Mouse (Mus musculus): ENCODE measurements around the gene Mcfd2. TPM values are rescaled to one million over a fixed set of nuclear protein-coding genes. Genes with fewer than 3 reads are reported as not detected.

Mcfd2 gene
- polyA plus RNA-seq, 1 experiment from 2014 or later: 70.8 TPM

DNA sequence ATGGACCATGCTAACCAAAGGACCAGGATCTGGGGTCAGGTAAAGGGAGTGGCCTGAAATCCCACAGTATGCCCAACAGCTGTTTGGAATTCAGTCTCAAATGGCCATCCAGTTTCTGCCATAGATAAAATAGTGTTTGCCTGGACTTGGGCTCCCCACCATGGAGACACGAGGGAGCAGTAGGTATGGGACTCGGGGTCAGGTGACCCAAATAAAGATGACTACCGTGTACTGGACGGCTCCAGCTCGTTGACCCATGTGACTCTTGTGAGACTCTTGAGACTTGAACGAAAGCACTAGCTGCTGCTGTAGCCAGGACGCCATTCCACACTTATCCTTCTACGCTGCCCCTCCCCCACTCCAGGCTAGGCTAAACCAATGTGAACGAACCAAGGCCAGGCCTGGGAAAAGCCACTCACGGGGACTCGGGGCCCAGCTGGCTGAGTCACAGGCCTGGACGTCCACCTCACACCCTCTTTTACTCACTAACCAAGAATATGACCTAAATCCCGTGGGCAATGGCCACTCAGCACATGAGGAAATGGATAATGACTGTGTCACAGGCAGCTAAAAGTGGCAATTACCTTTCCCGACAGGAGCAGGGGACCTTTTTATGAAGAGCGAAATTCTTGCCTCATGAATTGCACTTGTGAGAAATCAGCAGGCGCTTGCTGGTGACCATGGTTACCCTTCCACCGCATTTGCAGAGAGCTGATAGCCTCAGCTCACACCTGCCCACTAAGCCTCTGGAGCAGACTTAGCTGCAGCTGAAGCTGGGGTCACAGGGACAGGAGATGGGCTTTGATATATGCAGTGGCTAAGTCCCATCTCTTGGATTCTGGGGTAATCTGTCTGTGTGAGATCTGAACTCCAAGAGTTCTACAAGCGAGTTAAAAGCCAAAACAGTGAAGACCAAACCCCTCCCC, 28.7 kb downstream of the Mcfd2 start:
- Histone ChIP-seq H3K27ac (ENCODE audit: poor library complexity, severe bottlenecking) (no peak overlapping the region), H3K4me3 (no peak overlapping the region), H3K9me3 (replicated peaks) (peaks cover 9% of the 10 kb centered on the region; the same call in 1 of the 2 replicates), H3K9ac (no peak overlapping the region), H3K36me3 (no peaks in the 10 kb centered on the region), H3K27me3 (replicated peaks) (no peaks in the 10 kb centered on the region), H3K4me1 (replicated peaks) (peaks cover 11% of the 10 kb centered on the region), H3K4me2 (peak overlapping the region; percentile 25)
- ATAC-seq (ENCODE audit: insufficient number of reproducible peaks, low FRiP score): peak; percentile 49; the same call in 1 of the 2 replicates
- WGBS: 37% methylated on average over 18 of the region's 18 CpGs

DNA sequence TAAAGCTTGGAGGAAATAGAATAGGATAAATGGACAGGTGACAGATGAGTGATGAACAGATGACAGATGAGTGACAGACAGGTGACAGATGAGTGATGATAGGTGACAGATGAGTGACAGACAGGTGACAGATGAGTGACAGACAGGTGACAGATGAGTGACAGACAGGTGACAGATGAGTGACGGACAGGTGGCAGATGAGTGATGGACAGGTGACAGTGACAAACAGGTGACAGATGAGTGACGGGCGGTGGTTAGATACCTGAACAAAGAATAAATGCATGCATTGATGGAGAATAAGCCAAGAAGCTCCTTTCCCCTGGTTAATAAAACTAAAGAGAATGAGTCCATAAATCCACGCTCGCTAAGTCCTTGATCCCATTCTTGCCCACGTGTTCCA, 30.7 kb downstream of the Mcfd2 start:
- Histone ChIP-seq H3K4me1 (replicated peaks) (peaks cover 11% of the 10 kb centered on the region), H3K4me3 (no peak overlapping the region), H3K9ac (no peak overlapping the region), H3K27me3 (replicated peaks) (no peaks in the 10 kb centered on the region), H3K9me3 (replicated peaks) (0 out of 2 replicates have a peak, but pooled peaks cover 2% of the 10 kb centered on the region), H3K36me3 (no peaks in the 10 kb centered on the region), H3K4me2 (no peak overlapping the region), H3K27ac (ENCODE audit: poor library complexity, severe bottlenecking) (no peak overlapping the region)
- WGBS: 93% methylated on average over 6 of the region's 6 CpGs
- ATAC-seq (ENCODE audit: insufficient number of reproducible peaks, low FRiP score): no peak

DNA sequence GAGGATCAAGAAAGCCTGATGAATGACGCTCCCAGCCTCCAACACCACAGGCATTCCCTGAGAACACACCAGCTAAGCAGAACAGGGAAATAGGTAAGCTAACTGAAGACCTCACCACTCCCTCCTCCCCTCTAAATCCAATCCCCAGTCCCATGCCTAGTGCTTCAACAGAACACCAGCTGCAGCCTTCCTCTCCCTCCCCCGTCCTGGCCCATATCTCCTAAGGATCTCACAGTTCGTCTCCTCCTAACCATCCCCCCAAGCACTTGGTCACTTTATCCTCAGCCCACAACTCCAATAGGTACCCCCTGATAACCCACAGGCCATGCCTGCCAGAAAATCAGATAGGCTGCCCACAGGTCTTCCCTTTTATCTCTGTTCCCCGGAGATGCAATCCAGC, 37.9 kb downstream of the Mcfd2 start:
- H3K27me3 ChIP-seq (replicated peaks): no peaks in the 10 kb centered on the region
- no peak overlapping the region for H3K27ac ChIP-seq (ENCODE audit: poor library complexity, severe bottlenecking)
- H3K9ac ChIP-seq: no peak overlapping the region
- H3K4me1 ChIP-seq (replicated peaks): peaks cover 13% of the 10 kb centered on the region
- no peaks in the 10 kb centered on the region for H3K36me3 ChIP-seq
- no peak overlapping the region for H3K4me3 ChIP-seq
- WGBS: 42% methylated on average over 4 of the region's 4 CpGs
- H3K4me2 ChIP-seq: no peak overlapping the region
- no peak for ATAC-seq (ENCODE audit: insufficient number of reproducible peaks, low FRiP score)
- 0 out of 2 replicates have a peak, but pooled peaks cover 2% of the 10 kb centered on the region for H3K9me3 ChIP-seq (replicated peaks)

GRCm38 (mm10) chr17:87226079-87226640, 39.6 kb downstream of the Mcfd2 start:
- no peak for ATAC-seq (ENCODE audit: insufficient number of reproducible peaks, low FRiP score)
- Histone ChIP-seq H3K36me3 (no peaks in the 10 kb centered on the region), H3K9me3 (replicated peaks) (no peaks in the 10 kb centered on the region), H3K27me3 (replicated peaks) (no peaks in the 10 kb centered on the region), H3K27ac (ENCODE audit: poor library complexity, severe bottlenecking) (no peak overlapping the region), H3K4me2 (no peak overlapping the region), H3K9ac (no peak overlapping the region), H3K4me1 (replicated peaks) (peaks cover 13% of the 10 kb centered on the region), H3K4me3 (no peak overlapping the region)
- 33% methylated on average over 10 of the region's 10 CpGs for WGBS

DNA sequence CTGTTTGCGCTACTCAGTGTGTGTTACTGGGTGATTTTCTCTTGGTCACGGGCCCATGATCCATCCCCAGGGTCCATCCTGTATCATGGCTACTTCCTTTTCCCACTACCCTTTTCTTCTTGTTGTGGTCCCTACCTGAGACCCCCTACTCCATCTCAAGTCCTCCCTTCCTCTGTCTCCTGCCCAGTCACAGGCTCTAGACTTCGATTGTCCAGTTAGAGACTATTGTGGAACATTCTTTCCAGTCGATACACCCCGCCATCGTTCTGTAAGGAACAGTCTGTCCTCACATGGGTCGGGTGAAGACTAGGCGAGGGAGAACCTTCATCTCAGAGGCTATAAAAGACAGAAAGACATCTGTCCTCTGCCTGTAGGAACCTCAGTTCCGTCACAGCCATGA, 40.4 kb downstream of the Mcfd2 start:
- Histone ChIP-seq H3K36me3 (no peaks in the 10 kb centered on the region), H3K9ac (no peak overlapping the region), H3K9me3 (replicated peaks) (no peaks in the 10 kb centered on the region), H3K4me2 (no peak overlapping the region), H3K4me1 (replicated peaks) (peaks cover 13% of the 10 kb centered on the region), H3K27me3 (replicated peaks) (no peaks in the 10 kb centered on the region), H3K4me3 (no peak overlapping the region), H3K27ac (ENCODE audit: poor library complexity, severe bottlenecking) (no peak overlapping the region)
- ATAC-seq (ENCODE audit: insufficient number of reproducible peaks, low FRiP score): no peak
- WGBS: 88% methylated on average over 9 of the region's 9 CpGs

DNA sequence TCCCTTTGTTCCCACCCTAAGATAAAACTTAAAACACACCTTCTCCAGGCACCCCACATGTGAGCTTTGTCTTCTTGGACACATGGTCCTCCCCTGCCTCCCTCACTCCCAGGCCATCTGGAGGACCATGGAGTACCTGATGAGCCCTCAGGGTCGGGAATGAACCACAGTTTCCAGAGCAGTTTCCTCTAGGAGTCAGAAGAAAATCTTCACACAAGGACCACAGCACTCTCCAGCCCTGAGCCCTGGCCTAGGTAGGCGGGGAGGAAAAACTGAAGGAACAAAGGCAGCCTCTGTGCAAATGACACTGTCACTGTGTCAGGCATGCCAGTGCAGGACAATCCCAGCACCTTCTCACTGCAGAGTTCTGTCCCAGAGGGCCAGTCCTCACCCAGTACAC, 41.3 kb downstream of the Mcfd2 start:
- no peak overlapping the region for H3K27ac ChIP-seq (ENCODE audit: poor library complexity, severe bottlenecking)
- no peaks in the 10 kb centered on the region for H3K27me3 ChIP-seq (replicated peaks)
- no peak for ATAC-seq (ENCODE audit: insufficient number of reproducible peaks, low FRiP score)
- H3K4me2 ChIP-seq: no peak overlapping the region
- WGBS: 58% methylated on average over 2 of the region's 2 CpGs
- no peaks in the 10 kb centered on the region for H3K9me3 ChIP-seq (replicated peaks)
- no peak overlapping the region for H3K4me3 ChIP-seq
- H3K9ac ChIP-seq: no peak overlapping the region
- no peaks in the 10 kb centered on the region for H3K36me3 ChIP-seq
- H3K4me1 ChIP-seq (replicated peaks): peaks cover 13% of the 10 kb centered on the region

DNA sequence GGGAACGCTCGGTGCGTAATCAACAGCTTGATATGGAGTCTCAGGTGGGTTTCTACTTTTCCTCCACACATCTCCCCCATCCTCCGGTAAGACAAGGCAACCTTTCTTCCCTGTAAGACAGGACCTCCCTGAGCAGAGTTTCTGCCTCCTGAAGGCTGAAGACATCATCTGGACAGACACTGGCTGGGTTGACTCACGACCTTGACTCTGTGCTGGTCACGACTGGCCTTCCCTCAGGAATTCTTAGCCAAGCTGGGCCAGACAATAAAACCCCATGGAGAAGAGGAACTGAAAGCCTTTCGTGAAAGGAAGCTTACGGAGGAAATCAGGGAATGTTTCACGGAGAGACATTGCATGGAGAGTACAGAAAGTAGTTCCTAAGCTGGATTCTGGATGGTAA, 46.3 kb downstream of the Mcfd2 start:
- no peak overlapping the region for H3K9ac ChIP-seq
- WGBS: 77% methylated on average over 9 of the region's 9 CpGs
- ATAC-seq (ENCODE audit: insufficient number of reproducible peaks, low FRiP score): no peak

DNA sequence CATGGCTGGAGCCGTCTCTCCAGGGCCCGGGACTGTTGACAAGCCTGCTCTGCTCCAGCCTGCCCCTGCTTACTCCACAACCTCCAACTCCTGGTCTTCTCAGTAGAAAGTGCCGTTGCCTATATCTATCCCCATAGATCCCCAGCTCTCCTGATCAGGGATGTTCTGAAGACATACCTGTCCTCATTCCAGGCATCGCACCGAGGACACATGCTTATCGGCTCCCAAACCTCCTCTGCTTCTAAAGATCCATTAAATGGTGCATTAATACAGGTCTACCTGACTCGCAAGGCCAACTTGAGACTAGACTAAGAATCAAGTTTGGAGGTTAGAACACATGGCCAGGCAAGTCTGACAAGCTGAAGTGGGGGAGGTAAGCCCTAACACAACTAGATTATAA, 51.2 kb downstream of the Mcfd2 start:
- H3K4me2 ChIP-seq: no peak overlapping the region
- H3K27ac ChIP-seq (ENCODE audit: poor library complexity, severe bottlenecking): no peak overlapping the region
- H3K36me3 ChIP-seq: no peaks in the 10 kb centered on the region
- 85% methylated on average over 7 of the region's 7 CpGs for WGBS
- H3K4me1 ChIP-seq (replicated peaks): no peaks in the 10 kb centered on the region
- H3K9me3 ChIP-seq (replicated peaks): peaks cover 2% of the 10 kb centered on the region; the same call in 1 of the 2 replicates
- ATAC-seq (ENCODE audit: insufficient number of reproducible peaks, low FRiP score): no peak
- peaks cover 6% of the 10 kb centered on the region; the same call in 1 of the 2 replicates for H3K27me3 ChIP-seq (replicated peaks)
- H3K9ac ChIP-seq: no peak overlapping the region
- no peak overlapping the region for H3K4me3 ChIP-seq

More for the DNA sequence above, 46.3 kb downstream of the Mcfd2 start:
- H3K4me1 ChIP-seq (replicated peaks): no peaks in the 10 kb centered on the region
- peaks cover 6% of the 10 kb centered on the region; the same call in 1 of the 2 replicates for H3K27me3 ChIP-seq (replicated peaks)
- no peak overlapping the region for H3K4me3 ChIP-seq
- no peaks in the 10 kb centered on the region for H3K36me3 ChIP-seq
- H3K9me3 ChIP-seq (replicated peaks): no peaks in the 10 kb centered on the region
- no peak overlapping the region for H3K27ac ChIP-seq (ENCODE audit: poor library complexity, severe bottlenecking)
- H3K4me2 ChIP-seq: no peak overlapping the region

DNA sequence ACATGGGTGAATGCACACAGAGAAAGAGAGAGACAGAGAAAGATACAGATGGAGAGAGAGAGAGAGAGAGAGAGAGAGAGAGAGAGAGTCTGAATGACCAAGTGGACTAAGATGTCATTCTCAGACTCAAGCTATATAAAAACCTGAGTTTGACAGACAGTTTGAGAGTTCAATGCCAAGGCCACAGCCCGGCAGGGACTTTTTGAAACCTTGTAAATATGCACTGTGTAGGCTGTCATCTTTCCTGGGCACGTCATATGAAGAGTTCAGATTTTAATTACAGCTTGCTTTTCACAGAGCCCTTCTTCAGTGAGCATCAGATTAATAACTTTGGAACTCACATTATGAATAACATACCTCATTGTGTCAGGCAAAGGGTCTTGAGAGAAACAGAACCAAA, 55.2 kb downstream of the Mcfd2 start:
- H3K27me3 ChIP-seq (replicated peaks): no peaks in the 10 kb centered on the region
- peaks cover 5% of the 10 kb centered on the region for H3K4me1 ChIP-seq (replicated peaks)
- H3K27ac ChIP-seq (ENCODE audit: poor library complexity, severe bottlenecking): no peak overlapping the region
- H3K4me2 ChIP-seq: no peak overlapping the region
- no peaks in the 10 kb centered on the region for H3K36me3 ChIP-seq
- WGBS: 80% methylated on average over 2 of the region's 2 CpGs
- no peak for ATAC-seq (ENCODE audit: insufficient number of reproducible peaks, low FRiP score)
- H3K9ac ChIP-seq: no peak overlapping the region
- H3K9me3 ChIP-seq (replicated peaks): peaks cover 5% of the 10 kb centered on the region
- no peak overlapping the region for H3K4me3 ChIP-seq

DNA sequence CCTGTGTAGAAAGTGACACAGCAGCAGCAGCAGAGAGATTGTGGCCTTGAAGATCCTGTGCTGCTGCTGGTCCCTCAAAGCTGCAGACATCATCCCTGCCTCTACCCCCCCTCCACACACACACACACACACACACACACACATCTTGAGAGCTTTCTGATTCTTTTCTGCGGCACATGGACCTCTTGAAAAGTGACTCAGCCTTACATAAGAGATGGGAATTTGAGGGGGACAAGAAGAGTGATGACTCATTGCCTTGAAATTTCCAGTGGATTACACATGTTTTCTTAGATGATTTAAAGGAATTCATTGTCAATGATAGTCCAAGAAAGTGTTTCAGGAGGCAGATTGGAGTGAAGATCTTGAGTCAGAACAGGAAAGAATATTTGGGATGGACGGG, 58.9 kb downstream of the Mcfd2 start:
- Histone ChIP-seq H3K36me3 (no peaks in the 10 kb centered on the region), H3K4me3 (no peak overlapping the region), H3K4me1 (replicated peaks) (peaks cover 22% of the 10 kb centered on the region), H3K9ac (no peak overlapping the region), H3K4me2 (no peak overlapping the region), H3K27ac (ENCODE audit: poor library complexity, severe bottlenecking) (no peak overlapping the region), H3K9me3 (replicated peaks) (peaks cover 5% of the 10 kb centered on the region), H3K27me3 (replicated peaks) (no peaks in the 10 kb centered on the region)
- 47% methylated on average over 2 of the region's 2 CpGs for WGBS
- ATAC-seq (ENCODE audit: insufficient number of reproducible peaks, low FRiP score): no peak

Measured in heart, embryonic 12.5 days (tissue).